Mouse (Mus musculus) limb, embryonic 14.5 days (tissue): Measurements from ENCODE around the gene Slc2a12. TPM values are rescaled to one million over a fixed set of nuclear protein-coding genes. Genes with fewer than 3 reads are reported as not detected.
A peak's percentile ranks its signal among the peaks of the same experiment; 100 is the strongest.

Experiments used
- ATAC-seq: fragments of 200-750 bp; cut with Nextera tagmentation; 2 replicates; pipeline ENCODE4 v1.8.0; 2017; ENCODE audit warnings: low read depth, moderate number of reproducible peaks, moderate TSS enrichment; ENCODE audit not compliant: low FRiP score
- DNase-seq: peaks from one replicate; pipeline ENCODE4 v3.0.0-alpha.2; 2015; ENCODE audit warnings: low spot score
- H3K27ac ChIP-seq: fragments of 300-500 bp; sonication (generic); replicated peaks from 2 replicates; pipeline ENCODE4 v1.5.1; 2014; ENCODE audit warnings: low read depth, mild to moderate bottlenecking, low read length, moderate library complexity, mixed read lengths
- H3K27me3 ChIP-seq: fragments of 300-500 bp; sonication (generic); 2 replicates; pipeline ENCODE4 v1.6.1; 2014; ENCODE audit warnings: low read length, mixed read lengths; ENCODE audit not compliant: control insufficient read depth, insufficient read depth
- H3K36me3 ChIP-seq: fragments of 300-500 bp; sonication (generic); 2 replicates; pipeline ENCODE4 v1.6.1; 2014; ENCODE audit warnings: mild to moderate bottlenecking, low read length, moderate library complexity, mixed read lengths; ENCODE audit not compliant: control insufficient read depth, insufficient read depth
- H3K4me1 ChIP-seq: fragments of 300-500 bp; sonication (generic); 2 replicates; pipeline ENCODE4 v1.6.1; 2014; ENCODE audit warnings: antibody characterized with exemption, low read length, mixed read lengths; ENCODE audit not compliant: control insufficient read depth, insufficient read depth
- H3K4me2 ChIP-seq: fragments of 300-500 bp; sonication (generic); replicated peaks from 2 replicates; pipeline ENCODE4 v1.6.1; 2014; ENCODE audit warnings: low read depth, mild to moderate bottlenecking, low read length, moderate library complexity; ENCODE audit not compliant: severe bottlenecking
- H3K4me3 ChIP-seq: fragments of 300-500 bp; sonication (generic); replicated peaks from 2 replicates; pipeline ENCODE4 v1.5.1; 2014; ENCODE audit warnings: low read length
- H3K9ac ChIP-seq: fragments of 300-500 bp; sonication (generic); 2 replicates; pipeline ENCODE4 v1.6.1; 2014; ENCODE audit warnings: mild to moderate bottlenecking, low read depth, low read length, moderate library complexity; ENCODE audit not compliant: severe bottlenecking
- H3K9me3 ChIP-seq: fragments of 300-500 bp; sonication (generic); 2 replicates; pipeline ENCODE4 v1.6.1; 2016; ENCODE audit warnings: low read length; ENCODE audit not compliant: control insufficient read depth
- POLR2A ChIP-seq: fragments of 200-500 bp; IDR thresholded peaks from 2 replicates; pipeline ENCODE4 v1.8.0; 2012; ENCODE audit warnings: inconsistent platforms, mild to moderate bottlenecking, moderate library complexity, borderline replicate concordance; ENCODE audit not compliant: insufficient read depth, insufficient read length; ENCODE audit errors: extremely low read depth
- WGBS: fragments of 180-500 bp; shearing (Covaris S2); extraction: QIAGEN DNeasy Blood & Tissue Kit; methylation state at CpG from one replicate; pipeline ENCODE4 v1.1.7; 2014; 5-methylcytosine and 5-hydroxymethylcytosine counted together
- polyA plus RNA-seq, 2 experiments: library from polyadenylated mRNA; depleted of rRNA in 1 of 2; stranded (reverse) in 1 of 2; unstranded in 1 of 2; fragments of >200 nt; fragmentation: Nextera tagmentation in 1 of 2; extraction: Ambion mirVana in 1 of 2; gene quantifications; 2 replicates each; pipeline versions ENCODE4 v1.2.1 to v1.2.3; 2012 to 2014

The Slc2a12 gene
- polyA plus RNA-seq, 2 experiments: 1.7 to 2.9 TPM

GRCm38 (mm10) chr10:22608799-22609357 is 35.9 kb upstream of the Slc2a12 start:
- Histone ChIP-seq H3K27ac (peak overlapping the region; percentile 15), H3K36me3 (no peaks in the 10 kb centered on the region), H3K4me1 (peaks cover 10% of the 10 kb centered on the region; the same call in 1 of the 2 replicates), H3K4me3 (0 out of 2 replicates have a peak overlapping the region, but pooled peaks have one; percentile 5), H3K27me3 (no peaks in the 10 kb centered on the region), H3K9ac (peak overlapping the region; percentile 36), H3K9me3 (no peaks in the 10 kb centered on the region), H3K4me2 (peak overlapping the region; percentile 36; the same call in 1 of the 2 replicates)
- DNase-seq: peak; percentile 46
- WGBS: 6% methylated on average over 11 of the region's 11 CpGs
- peak; percentile 85 for ATAC-seq
- TF ChIP-seq POLR2A: no peak

GRCm38 (mm10) chr10:22613301-22613700 is 31.5 kb upstream of the Slc2a12 start:
- ATAC-seq: no peak
- no peak for TF ChIP-seq POLR2A
- H3K27me3 ChIP-seq: no peaks in the 10 kb centered on the region
- H3K4me3 ChIP-seq: no peak overlapping the region
- 85% methylated on average over 5 of the region's 5 CpGs for WGBS
- H3K9me3 ChIP-seq: no peaks in the 10 kb centered on the region
- no peak overlapping the region for H3K27ac ChIP-seq
- H3K4me2 ChIP-seq: no peak overlapping the region
- no peak for DNase-seq
- peaks cover 8% of the 10 kb centered on the region; the same call in 1 of the 2 replicates for H3K4me1 ChIP-seq
- no peak overlapping the region for H3K9ac ChIP-seq
- H3K36me3 ChIP-seq: no peaks in the 10 kb centered on the region

GRCm38 (mm10) chr10:22614554-22614953 is 30.3 kb upstream of the Slc2a12 start:
- peaks cover under 1% of the 10 kb centered on the region; the same call in 1 of the 2 replicates for H3K9me3 ChIP-seq
- H3K27ac ChIP-seq: no peak overlapping the region
- TF ChIP-seq POLR2A: no peak
- H3K9ac ChIP-seq: no peak overlapping the region
- ATAC-seq (no peak), DNase-seq (no peak)
- no peak overlapping the region for H3K4me2 ChIP-seq
- H3K4me3 ChIP-seq: no peak overlapping the region
- no peaks in the 10 kb centered on the region for H3K27me3 ChIP-seq
- H3K36me3 ChIP-seq: no peaks in the 10 kb centered on the region
- no peaks in the 10 kb centered on the region for H3K4me1 ChIP-seq
- 83% methylated on average over 8 of the region's 8 CpGs for WGBS

- Histone ChIP-seq H3K4me1 (no peaks in the 10 kb centered on the region), H3K9ac (no peak overlapping the region), H3K4me2 (no peak overlapping the region), H3K4me3 (no peak overlapping the region), H3K9me3 (peaks cover 5% of the 10 kb centered on the region; the same call in 1 of the 2 replicates), H3K27me3 (no peaks in the 10 kb centered on the region), H3K27ac (no peak overlapping the region), H3K36me3 (no peaks in the 10 kb centered on the region)
- WGBS: 43% methylated on average over 10 of the region's 10 CpGs
- DNase-seq (peak; percentile 31), ATAC-seq (peak; percentile 84)
- no peak for TF ChIP-seq POLR2A
These were observed 29.5 kb upstream of the Slc2a12 start for GRCm38 (mm10) chr10:22615309-22615708.

GRCm38 (mm10) chr10:22618842-22619241 is 26.0 kb upstream of the Slc2a12 start:
- Histone ChIP-seq H3K4me1 (no peaks in the 10 kb centered on the region), H3K4me2 (no peak overlapping the region), H3K36me3 (no peaks in the 10 kb centered on the region), H3K9me3 (peaks cover 5% of the 10 kb centered on the region; the same call in 1 of the 2 replicates), H3K27me3 (no peaks in the 10 kb centered on the region), H3K9ac (no peak overlapping the region), H3K4me3 (no peak overlapping the region), H3K27ac (no peak overlapping the region)
- no peak for TF ChIP-seq POLR2A
- DNase-seq (no peak), ATAC-seq (no peak)
- WGBS: 73% methylated on average over 2 of the region's 2 CpGs
